Mouse (Mus musculus): Measurements from ENCODE around the gene Ppp4r2. TPM values are rescaled to one million over a fixed set of nuclear protein-coding genes. Genes with fewer than 3 reads are reported as not detected.

The Ppp4r2 gene
- polyA plus RNA-seq, 3 experiments from 2014 or later, result 22.8 to 35.4 (median 30.6) TPM

DNA sequence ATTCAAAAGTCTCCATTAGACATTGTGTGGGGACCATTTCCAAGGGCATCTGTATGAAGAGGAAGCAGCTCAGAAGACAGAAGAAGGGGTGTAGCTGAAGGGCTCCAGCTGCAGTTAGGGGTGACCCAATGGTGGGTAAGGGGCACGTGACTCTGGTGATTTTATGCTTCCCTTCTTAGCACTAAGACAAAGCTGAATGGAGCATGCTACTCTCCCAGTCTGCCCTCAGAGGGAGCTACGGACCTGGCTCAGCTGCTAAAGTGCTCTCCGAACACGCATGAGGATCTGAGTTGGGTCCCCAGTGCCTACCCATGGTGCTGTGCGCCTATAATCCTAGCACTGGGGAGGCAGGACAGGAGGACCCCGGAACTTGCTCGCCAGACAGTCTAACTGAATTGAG is 52.0 kb downstream of the Ppp4r2 start:
- no peak for ATAC-seq

GRCm38 (mm10) chr6:100887012-100887411 is 53.6 kb downstream of the Ppp4r2 start:
- ATAC-seq, result no peak

DNA sequence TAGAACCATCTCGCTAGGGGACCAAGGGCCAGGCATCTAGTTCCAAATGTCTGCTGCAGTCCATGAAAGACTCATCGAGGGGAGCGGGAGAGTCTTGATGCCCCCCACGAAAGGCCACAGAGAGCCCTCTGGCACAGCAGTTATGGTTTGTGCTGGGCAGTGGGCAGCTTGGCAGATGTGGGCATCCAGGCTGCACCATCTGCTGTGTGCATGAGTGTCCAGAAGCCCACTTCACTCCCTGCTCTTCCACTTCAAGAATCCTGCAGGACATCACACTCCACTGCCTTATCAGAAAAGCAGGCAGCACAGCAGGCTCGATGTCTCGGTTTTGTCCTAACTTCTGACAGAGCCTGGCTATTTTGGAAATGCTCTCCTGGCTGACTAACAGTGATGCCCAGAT is 55.9 kb downstream of the Ppp4r2 start:
- no peak for ATAC-seq

- no peak for ATAC-seq
Observed at GRCm38 (mm10) chr6:100892489-100892888, 59.1 kb downstream of the Ppp4r2 start.

DNA sequence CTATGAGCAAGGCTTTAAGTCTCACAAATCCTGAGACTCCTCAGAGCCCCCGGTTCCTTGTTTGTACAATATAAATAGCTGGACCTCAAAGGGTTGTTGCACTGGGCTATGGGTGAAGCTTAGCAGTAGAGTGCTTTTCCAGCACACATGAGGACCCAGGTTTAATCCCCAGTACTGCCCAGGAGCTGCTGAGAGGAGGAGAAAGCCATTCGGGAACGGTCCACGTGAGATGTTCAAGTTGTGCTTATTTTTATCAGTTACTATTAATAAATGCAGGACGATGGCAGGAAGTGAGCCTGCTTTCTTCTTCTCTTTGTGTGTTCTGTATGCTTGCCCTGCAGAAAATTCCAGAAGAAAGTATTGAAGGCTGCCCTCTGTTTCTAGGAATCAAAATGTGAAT is 59.7 kb downstream of the Ppp4r2 start:
- ATAC-seq, result no peak

DNA sequence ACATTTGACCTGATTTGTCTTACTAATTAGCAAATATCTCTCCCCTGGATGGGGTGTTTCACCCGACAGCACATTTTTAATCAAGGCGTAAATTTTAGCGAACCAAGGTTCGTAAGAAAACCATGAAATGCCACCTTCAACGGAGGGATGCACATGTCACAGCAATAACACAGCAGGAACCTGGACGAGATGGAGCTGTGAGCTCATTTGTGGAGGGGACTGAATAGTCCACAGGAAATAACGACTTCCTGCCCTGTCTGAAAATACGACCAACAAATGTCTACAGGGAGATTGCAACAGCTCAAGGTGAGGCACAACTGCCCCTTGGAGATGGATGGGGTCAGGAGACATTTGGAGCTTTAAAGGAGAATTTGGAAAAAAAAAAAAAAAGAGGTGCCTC is 61.8 kb downstream of the Ppp4r2 start:
- no peak for ATAC-seq

GRCm38 (mm10) chr6:100896883-100897282 is 63.5 kb downstream of the Ppp4r2 start:
- no peak for ATAC-seq

DNA sequence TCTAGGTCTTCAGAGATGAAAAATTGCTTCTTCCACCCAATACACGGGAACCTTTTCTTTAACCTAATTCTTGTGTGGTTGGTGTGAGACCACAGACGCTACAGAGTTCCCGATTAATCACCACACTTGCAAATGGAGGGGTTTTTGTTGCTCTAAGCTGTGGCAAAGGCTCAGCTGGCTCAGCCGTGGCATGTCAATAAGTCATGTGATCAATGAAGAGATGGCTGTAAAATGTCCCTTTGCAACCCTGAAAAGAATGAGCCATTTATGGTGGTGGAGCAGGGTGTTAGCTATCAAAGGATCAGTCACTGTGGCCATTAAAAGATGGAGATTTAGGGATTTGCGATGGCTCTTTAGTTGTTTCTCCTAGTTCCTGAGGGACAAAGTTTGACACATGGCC is 71.0 kb downstream of the Ppp4r2 start:
- ATAC-seq, result no peak

DNA sequence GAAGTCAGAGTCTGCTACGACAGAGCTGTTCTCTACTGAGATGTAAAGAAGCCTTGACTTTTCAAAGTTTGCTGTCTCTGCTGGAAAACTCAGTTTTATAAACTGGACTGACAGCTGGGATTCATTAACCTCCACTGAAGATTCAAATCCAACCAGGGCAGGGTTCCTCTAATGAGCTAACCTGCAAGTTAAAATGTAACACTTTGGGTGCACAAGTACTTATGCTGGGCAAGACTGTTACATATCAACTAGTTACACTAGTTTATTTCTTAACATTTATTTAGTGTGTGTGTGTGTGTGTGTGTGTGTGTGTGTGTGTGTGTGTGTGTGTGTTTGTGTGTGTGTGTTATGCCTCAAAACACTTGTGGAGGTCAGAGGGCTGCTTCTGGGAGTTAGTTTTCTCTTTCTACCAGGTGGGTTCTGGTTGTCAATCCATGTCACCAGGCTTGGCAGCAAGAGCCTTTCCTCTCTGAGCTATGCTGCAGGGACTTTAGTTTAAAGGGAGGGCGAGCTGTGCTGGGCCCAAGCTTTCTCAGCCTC is 76.8 kb downstream of the Ppp4r2 start:
- ATAC-seq, result no peak

Other genes starting within 250 kb of the Ppp4r2 start
- 1 to 10 TPM; 6.7 to 8.2 (median 7.8) TPM for gene Shq1, start 162.5 kb upstream of the Ppp4r2 start, polyA plus RNA-seq (2017; shearing (Covaris generic))
- gene Gxylt2, start 128.9 kb upstream of the Ppp4r2 start, polyA plus RNA-seq (2017; shearing (Covaris generic)), result under 1 TPM in 1 of 3 experiments, not detected in 2; 0.04 TPM